ENCODE assay signal across 16 mouse cellular contexts in genomic region chr1:92369972-92370371, GRCm38 (mm10).
"Had no signal": no experiment of that assay in that cellular context is flagged by ENCODE, and none has a peak within 500 bp of the region (broad histone marks: within the 10 kb centered on the region; RNA-seq: fewer than 3 reads in every experiment).

No protein-coding gene starts in this region.

- H3K27me3 ChIP-seq: lung, embryonic 15.5 days; midbrain, embryonic 13.5 days; midbrain, embryonic 15.5 days; neural tube, embryonic 12.5 days; stomach, embryonic 15.5 days had no signal

- H3K36me3 ChIP-seq: lung, embryonic 15.5 days; midbrain, embryonic 13.5 days; midbrain, embryonic 15.5 days; neural tube, embryonic 12.5 days; stomach, embryonic 15.5 days had no signal

- H3K4me2 ChIP-seq: lung, embryonic 15.5 days; midbrain, embryonic 11.5 days; midbrain, embryonic 13.5 days; midbrain, embryonic 15.5 days; neural tube, embryonic 12.5 days; stomach, embryonic 15.5 days had no signal

- ATAC-seq: liver, postnatal 0 days; lung, postnatal 0 days; midbrain, embryonic 13.5 days; midbrain, embryonic 15.5 days had no signal

- H3K27ac ChIP-seq: lung, embryonic 15.5 days; macrophage; midbrain, embryonic 13.5 days; neural tube, embryonic 12.5 days; stomach, embryonic 15.5 days; stomach, postnatal 0 days had no signal

- H3K4me3 ChIP-seq: lung, embryonic 15.5 days; midbrain, embryonic 13.5 days; midbrain, embryonic 15.5 days; neural tube, embryonic 12.5 days; stomach, embryonic 15.5 days had no signal

- H3K9ac ChIP-seq: liver, postnatal 0 days; lung, embryonic 15.5 days; midbrain, embryonic 13.5 days; midbrain, embryonic 15.5 days; neural tube, embryonic 12.5 days; stomach, embryonic 15.5 days had no signal

- DNase-seq: liver, postnatal 0 days; lung, adult 2 months; lung, postnatal 14 days; lung, postnatal 36 days; thymus, adult 2 months; thymus, postnatal 25 days; thymus, postnatal 4 days had no signal

- H3K9me3 ChIP-seq: lung, embryonic 15.5 days; midbrain, embryonic 13.5 days; midbrain, embryonic 15.5 days; neural tube, embryonic 12.5 days; stomach, embryonic 15.5 days had no signal
